Mouse (Mus musculus): ENCODE measurements around the gene 4930550C14Rik. TPM values are rescaled to one million over a fixed set of nuclear protein-coding genes. Genes with fewer than 3 reads are reported as not detected.

4930550C14Rik gene
- polyA plus RNA-seq, 1 experiment from 2014 or later: 0.18 TPM

Small RNAs within 50 kb of the gene (microRNA-seq; reads per million reads assigned to microRNA genes)
- not detected for gene Mir130c

Other genes with a start within 250 kb of the 4930550C14Rik start
- 26.6 and 26.7 TPM in 2 replicates for gene Ddx10, start 154.3 kb upstream of the 4930550C14Rik start, polyA plus RNA-seq (2015; fragmentation: Nextera tagmentation; extraction: Ambion mirVana)
- 0.08 and 0.10 TPM in 2 replicates for gene Exph5, start 100.7 kb upstream of the 4930550C14Rik start, polyA plus RNA-seq (2015; fragmentation: Nextera tagmentation; extraction: Ambion mirVana)
- 8.3 and 8.5 TPM in 2 replicates for gene Kdelc2, start 18.3 kb upstream of the 4930550C14Rik start, polyA plus RNA-seq (2015; fragmentation: Nextera tagmentation; extraction: Ambion mirVana)
- 9.5 and 12.1 TPM in 2 replicates for gene Atm, start 134.4 kb downstream of the 4930550C14Rik start, polyA plus RNA-seq (2015; fragmentation: Nextera tagmentation; extraction: Ambion mirVana)
- 11.8 and 12.2 TPM in 2 replicates for gene Npat, start 134.7 kb downstream of the 4930550C14Rik start, polyA plus RNA-seq (2015; fragmentation: Nextera tagmentation; extraction: Ambion mirVana)
- 127 and 142 TPM in 2 replicates for gene Acat1, start 208.1 kb downstream of the 4930550C14Rik start, polyA plus RNA-seq (2015; fragmentation: Nextera tagmentation; extraction: Ambion mirVana)